Mouse (Mus musculus) thymus, postnatal 0 days (tissue): ENCODE measurements around the gene Pgls. TPM values are rescaled to one million over a fixed set of nuclear protein-coding genes. Genes with fewer than 3 reads are reported as not detected.

Experiments
- DNase-seq: peaks from one replicate; pipeline ENCODE4 v3.0.0-alpha.2; 2015; ENCODE audit warnings: low spot score
- polyA plus RNA-seq: library from polyadenylated mRNA; unstranded; fragments of >200 nt; fragmentation: Nextera tagmentation; extraction: Ambion mirVana; gene quantifications from 2 replicates; pipeline ENCODE4 v1.2.1, GENCODE M21; 2015

Gene Pgls
- polyA plus RNA-seq, 1 experiment from 2014 or later: 346 TPM

DNA sequence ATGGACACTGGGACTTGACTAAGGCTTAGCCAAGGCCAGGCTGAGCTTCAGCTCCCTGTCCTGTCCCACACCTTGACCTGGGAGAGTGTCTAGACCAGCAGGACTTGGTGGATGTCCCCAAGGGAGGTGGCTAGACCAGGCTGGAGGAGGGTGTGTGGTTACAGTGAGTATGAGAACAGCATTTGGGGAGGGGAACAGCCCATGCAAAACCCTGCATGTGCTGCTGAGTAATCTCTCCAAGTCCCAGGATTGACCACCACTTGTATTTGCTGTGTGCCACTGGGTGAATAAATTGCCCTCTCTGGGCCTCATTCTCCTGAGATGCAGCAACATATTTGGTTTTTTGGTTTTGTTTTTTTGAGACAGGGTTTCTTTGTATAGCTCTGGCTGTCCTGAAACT lies 6.4 kb downstream of the Pgls start:
- DNase-seq: no peak

- DNase-seq: no peak
These were observed 6.9 kb downstream of the Pgls start for GRCm38 (mm10) chr8:71598841-71599240.

DNA sequence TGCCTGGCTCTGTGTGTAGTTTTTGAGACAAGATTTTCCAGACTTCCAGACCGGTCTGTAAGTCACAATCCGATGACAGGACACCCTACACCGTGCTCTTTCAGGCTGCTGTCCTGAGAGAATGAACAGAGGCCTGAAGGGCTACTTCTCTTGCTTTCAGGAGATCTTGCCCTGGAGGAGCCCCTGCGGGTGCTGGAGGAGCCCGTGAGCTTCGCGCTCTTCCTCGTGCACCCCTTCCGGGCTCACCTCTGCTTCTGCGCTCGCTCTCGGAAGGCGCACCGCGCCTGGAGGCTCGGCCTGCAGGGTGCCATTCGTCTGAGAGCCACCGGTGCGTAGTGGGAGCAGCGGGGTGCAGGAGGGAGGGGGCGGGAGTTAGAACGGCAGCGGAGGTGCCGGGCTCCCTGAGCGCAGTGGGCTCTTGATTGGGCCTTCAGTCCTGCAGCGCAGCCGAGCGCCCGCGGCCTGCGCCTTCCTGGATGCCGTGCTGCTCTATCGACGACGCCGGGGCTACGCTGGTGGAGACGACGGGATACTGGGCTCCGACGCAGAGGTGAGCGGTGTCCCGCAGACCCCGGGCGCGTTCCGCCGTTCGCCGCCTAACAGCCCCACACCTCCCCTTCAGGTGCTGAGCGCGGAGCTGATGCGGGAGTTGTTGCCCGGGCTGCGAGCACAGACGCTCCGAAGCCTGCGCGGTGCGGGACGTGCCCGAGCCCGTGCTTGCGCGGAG lies 10.1 kb downstream of the Pgls start:
- peak; percentile 75 for DNase-seq

GRCm38 (mm10) chr8:71602666-71603334 lies 10.8 kb downstream of the Pgls start:
- DNase-seq: no peak

DNA sequence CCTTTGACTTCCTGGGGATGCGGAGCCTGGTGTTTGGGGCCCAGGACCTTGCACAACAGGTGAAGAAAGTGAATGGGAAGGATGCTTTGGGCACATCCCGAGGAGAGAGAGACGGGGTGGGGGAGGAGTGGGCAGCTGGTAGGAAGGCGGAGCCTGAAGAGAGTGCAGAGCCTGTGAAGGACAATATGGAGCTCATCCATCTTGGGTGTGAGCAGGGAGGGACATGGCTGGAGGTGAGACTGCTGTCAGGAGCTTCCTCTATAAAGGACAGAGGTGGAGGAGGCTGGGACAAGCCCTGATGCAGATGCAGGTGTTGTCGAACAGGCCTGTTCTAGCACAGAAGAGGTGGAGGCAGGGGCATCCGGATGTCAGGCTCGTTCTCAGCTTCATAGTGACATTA lies 12.0 kb downstream of the Pgls start:
- DNase-seq: no peak

DNA sequence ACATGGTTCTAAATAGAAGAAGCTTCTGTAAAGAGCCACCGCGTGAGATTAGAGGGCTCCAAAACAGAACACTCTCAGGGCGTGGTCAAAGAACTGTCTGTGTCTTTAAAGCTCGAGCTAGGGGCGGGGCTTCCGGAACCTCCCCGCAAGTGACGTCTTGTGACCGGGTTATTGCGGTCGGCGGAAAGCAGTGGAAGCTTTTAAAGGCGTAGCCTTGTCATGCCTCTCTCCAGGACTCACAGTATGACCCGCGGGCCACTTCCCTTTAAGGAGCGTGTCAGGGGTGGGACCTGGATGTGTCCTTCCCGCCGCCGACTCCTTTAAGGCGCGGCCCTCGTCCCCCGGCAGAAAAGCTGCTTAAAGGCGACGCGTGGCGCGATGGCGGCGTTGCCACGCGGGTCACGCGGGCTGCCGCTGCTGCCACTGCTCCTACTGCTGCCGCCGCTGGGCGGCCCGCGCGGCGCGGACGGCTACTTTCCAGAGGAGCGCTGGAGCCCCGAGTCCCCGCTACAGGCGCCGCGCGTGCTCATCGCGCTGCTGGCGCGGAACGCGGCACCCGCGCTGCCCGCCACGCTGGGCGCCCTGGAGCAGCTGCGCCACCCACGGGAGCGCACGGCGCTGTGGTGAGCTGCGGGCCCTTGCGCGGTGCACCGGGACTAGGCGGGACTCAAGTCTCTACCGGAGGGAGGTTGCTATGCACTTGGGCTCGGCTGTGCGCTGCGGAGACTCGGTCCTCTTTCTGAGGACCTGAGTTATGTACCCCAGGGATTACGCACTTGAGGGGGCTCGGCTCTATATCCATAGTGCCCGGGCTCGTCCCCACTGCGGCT lies 19.1 kb downstream of the Pgls start, which contains the start of gene Colgalt1:
TSS of gene Colgalt1 (plus strand) at position 177 of the 830 bp plus-strand sequence.
- DNase-seq: peak; percentile 99

- no peak for DNase-seq
These were observed 20.2 kb downstream of the Pgls start for GRCm38 (mm10) chr8:71612141-71612540.

DNA sequence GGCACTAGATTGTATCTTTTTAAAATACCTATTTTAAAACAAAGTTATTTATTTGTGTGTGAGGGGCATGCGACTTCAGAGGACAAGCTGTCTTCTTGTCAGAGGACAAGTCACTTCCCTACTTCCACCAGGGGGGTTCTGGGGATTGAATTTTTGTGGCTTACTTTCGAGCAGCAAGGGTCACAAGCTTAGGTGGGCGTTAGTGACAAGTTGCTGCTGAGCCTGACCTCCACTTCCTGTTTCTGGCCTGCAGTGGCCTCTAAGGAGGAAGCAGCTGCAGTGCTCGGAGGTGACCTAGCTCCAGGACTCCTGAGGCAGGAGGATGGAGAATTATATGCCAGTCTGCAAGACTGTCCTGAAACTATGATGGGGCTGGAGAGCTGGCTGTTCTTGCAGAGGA lies 21.4 kb downstream of the Pgls start:
- no peak for DNase-seq

DNA sequence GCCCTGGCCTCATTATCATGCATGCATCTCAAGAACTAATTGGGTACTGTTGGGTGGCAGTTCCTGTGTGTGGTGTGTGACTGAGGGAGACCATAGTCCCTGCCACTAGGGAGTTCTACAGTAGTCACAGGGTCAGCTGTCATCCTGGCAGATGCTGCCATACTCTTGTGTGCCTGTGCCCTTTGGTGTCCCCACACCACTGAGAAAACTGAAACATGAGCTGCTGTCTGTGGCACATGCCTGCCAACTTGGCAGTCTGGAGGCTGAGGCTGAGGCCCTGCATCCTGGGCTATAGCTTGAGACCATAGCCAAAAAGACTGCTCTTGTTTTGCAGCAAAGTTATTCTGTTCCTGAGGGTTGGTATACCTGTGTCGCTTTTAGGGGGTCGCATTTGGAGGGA lies 27.8 kb downstream of the Pgls start:
- no peak for DNase-seq

GRCm38 (mm10) chr8:71625088-71625487 lies 33.1 kb downstream of the Pgls start:
- no peak for DNase-seq

- DNase-seq: no peak
These were observed 34.8 kb downstream of the Pgls start for GRCm38 (mm10) chr8:71626753-71627152.

DNA sequence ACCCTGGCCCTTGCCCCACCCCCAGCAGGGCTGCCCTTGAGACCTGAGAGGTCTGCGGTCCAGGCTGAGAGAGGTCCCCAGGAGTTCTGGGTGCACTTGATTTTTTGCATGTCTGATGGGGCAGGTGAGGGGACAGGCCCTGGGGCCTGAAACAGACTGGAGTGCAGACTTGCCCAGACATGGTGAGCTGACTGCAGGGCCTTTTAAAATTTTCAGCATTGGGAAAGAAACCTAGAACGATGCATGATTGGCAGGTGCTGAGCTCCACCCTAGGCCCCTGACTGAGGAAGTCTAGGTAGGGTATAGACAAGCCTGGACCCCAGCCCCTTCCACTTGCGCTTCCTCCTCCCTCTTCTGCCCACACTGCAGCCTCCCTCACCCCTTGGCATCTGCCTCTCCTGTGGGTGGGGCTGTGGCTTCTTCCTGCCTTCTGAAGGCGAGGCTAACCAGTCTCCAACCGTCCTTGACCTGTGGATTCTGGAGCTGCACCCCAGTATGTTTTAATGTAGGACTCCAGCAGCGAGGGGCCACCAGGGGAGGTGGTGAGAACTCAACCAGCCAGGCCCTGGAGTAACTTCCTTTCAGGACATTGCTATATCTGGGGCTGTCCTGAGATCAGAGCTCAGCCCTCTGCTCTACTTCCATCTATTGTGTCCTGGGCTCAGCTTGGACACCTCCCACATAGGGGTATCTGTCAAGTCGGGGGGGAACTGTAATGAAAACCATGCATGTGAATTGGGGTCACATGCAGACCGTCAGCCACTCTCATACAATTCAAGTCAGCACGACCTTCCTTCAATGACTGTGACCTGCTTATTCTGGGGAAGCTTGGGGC lies 35.5 kb downstream of the Pgls start:
- DNase-seq: no peak

DNA sequence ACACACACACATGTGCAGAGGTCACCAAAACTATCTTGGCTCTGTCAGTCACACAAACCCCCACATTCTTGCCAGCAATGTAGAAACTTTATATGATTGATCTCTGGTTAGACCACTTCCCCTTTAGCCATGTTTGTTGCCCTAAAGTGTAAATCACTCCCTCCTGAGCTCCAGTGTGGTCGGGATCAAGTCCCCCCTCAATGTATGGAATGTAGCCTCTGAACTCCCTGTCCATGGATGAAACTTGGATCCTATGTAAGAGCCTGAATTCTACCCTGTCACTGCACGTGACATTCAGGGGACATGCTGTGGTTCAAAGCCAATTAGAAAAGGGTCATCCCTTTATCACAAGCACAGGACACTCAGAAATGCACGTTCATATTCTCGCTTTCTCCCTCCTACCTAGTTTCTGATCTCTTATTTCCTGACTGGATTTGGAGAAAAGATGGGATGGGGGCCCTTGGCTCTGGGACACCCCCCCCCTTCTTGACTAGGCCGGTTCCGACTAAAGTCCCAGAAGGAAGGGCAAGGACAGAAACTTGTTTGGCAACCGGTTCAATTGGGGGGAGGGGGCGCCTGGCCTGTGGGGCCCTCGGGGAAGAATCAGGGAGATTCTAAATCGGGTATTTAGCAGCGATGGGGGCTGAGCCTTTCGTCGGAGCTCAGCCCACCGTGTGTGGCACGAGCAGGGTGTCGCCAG lies 36.6 kb downstream of the Pgls start:
- DNase-seq: no peak

DNA sequence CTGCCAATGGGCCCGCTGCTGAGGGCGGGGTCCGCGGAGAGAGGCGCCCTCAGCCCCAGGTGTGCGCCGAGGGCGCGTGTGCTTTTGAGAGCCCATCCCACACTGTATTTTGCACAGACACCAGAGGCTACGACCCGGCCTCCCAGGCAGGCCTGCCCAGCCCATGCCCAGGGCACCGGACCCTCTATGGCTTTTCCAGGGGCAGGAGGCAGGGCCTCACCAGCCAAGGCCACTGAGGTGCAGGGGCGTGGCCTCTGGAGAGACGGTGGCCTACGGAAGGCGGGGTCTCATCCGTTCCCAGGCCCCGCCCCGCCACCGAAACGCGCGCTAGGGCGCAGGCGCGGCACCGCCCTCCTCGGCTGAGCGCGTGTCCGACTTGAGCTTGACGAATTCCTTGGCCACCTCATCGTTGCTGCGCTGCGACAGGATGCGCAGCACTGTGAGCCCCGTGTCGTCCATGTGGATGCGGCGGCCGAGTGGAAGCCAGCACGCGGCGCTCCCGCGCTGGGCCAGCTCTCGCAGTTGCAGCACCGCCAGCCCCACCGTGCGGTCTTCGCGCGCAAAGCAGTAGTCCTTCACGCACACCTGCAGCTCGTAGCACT lies 37.2 kb downstream of the Pgls start:
- peak; percentile 92 for DNase-seq

DNA sequence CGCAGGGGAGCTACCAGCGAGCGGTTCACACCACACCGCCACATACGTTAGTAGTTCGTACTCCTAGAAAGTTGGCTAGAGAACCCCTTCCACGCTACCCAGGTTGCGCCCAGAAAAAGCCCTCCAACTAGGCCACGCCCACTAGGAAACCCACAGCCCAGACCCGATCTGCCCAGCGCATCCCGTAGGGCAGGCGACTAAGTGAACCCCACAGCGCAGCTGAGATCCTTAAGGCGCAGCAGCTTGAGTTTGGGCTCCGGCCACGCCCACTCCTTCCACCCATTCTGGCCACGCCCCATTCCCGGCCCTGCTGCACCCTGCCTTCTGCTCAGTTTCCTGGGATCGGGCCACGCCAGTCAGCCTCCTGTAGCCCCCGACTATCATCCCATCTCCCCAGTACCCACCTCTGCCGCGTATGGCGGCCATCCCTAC lies 37.8 kb downstream of the Pgls start:
- DNase-seq: peak; percentile 46

GRCm38 (mm10) chr8:71630761-71631160 lies 38.8 kb downstream of the Pgls start:
- DNase-seq: no peak

DNA sequence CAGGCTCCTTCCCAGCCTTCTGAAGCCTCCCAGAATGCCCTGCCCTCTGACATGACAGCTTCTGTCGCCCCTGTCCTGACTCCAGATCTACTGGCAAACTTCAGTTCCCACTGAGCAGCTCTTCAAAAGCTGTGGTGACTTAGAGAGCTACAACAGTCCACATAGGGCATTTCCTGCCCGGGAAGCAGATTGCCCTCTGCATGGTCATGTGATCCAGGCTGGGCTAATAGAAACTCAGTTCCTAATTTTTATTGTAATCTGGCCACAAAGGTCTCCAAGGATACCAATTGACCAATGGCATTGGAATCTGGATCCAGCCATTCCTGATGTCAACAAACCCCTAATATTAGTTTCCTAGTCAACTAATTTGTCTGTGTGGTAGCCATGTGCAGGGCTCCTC lies 39.9 kb downstream of the Pgls start:
- DNase-seq: no peak

GRCm38 (mm10) chr8:71633164-71633563 lies 41.2 kb downstream of the Pgls start:
- peak; percentile 78 for DNase-seq

GRCm38 (mm10) chr8:71633981-71634667 lies 42.1 kb downstream of the Pgls start:
- DNase-seq: peak; percentile 87
